In the genomic region with DNA sequence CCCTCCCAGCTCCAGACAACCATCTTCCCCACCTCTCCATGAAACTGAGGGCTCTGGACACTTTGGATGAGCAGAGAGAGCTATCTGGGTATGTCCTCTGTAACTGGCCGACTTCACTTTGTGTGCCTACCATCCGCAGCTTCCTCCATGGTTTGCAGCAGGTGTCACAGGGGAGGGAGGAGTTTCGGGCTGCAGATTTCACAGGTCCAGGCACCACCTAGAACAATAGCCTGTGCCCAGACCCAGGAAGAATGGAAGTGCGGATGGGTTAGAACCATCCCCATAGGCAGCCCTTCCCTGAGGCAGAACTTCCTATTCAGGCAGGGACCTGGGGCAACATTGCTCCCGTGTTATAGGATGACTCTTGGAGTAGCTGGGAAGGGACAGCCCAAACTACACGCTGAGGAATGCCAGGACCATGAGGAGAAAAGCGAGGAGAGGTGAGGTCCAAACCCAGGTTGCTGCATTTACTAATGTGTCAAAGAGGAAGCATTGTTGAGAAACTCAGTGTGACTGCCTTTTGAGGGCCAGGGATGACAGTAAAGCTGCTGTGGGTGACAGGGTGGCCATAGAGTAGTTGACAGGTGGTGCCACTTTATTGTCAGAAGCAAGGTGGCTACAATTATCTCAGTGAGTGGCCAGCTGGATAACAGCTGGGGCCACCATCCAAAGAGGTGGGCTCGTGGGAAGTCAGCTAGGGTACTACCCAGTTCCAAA, we compare ENCODE assay signal across 17 mouse cellular contexts. TPM values are rescaled to one million over a fixed set of nuclear protein-coding genes. Genes with fewer than 3 reads are reported as not detected.
A peak's percentile ranks its signal among the peaks of the same experiment; 100 is the strongest.
DNase-seq lines count a peak whose midpoint lies in the region; ATAC-seq and TF ChIP-seq lines count a peak whose summit lies in the region.
"Had no signal": no experiment of that assay in that cellular context is flagged by ENCODE, and none has a peak within 500 bp of the region (broad histone marks: within the 10 kb centered on the region; RNA-seq: fewer than 3 reads in every experiment).

No protein-coding gene starts in this region.

- H3K36me3 ChIP-seq in liver, embryonic 12.5 days = no peaks in the 10 kb centered on the region
- H3K36me3 ChIP-seq in forebrain, embryonic 14.5 days (ENCODE audit: control insufficient read depth, insufficient read depth, low read length) = no peaks in the 10 kb centered on the region
- H3K36me3 ChIP-seq: embryonic facial prominence, embryonic 10.5 days; forebrain, embryonic 15.5 days; intestine, embryonic 15.5 days; midbrain, embryonic 12.5 days had no signal

- 51% methylated on average over 8 of the region's 8 CpGs for WGBS in bone marrow, adult 2 months
- WGBS in liver, embryonic 12.5 days (ENCODE audit: insufficient replicate concordance) = 72% methylated on average over 8 of the region's 8 CpGs
- WGBS in forebrain, embryonic 14.5 days = 74% methylated on average over 8 of the region's 8 CpGs

- H3K4me2 ChIP-seq in liver, embryonic 12.5 days = no peak overlapping the region; the same call in 1 of the 2 replicates
- no peak overlapping the region for H3K4me2 ChIP-seq in forebrain, embryonic 14.5 days (ENCODE audit: low read length)
- H3K4me2 ChIP-seq: forebrain, embryonic 15.5 days; intestine, embryonic 15.5 days; midbrain, embryonic 12.5 days had no signal

- peak overlapping the region; percentile 82 for H3K27ac ChIP-seq in layer of hippocampus, adult 2 months
- H3K27ac ChIP-seq in bone marrow, adult 2 months (ENCODE audit: control insufficient read depth, insufficient read depth, low read depth, low read length, poor library complexity) = peak overlapping the region; percentile 57
- H3K27ac ChIP-seq in liver, embryonic 12.5 days = peak overlapping the region; percentile 86
- H3K27ac ChIP-seq in forebrain, embryonic 14.5 days (ENCODE audit: low read depth, low read length) = no peak overlapping the region
- H3K27ac ChIP-seq: embryonic facial prominence, embryonic 10.5 days; forebrain, embryonic 15.5 days; intestine, embryonic 15.5 days; midbrain, embryonic 12.5 days; stomach, postnatal 0 days had no signal

- no peak for DNase-seq in layer of hippocampus, adult 2 months (ENCODE audit: low spot score in 2 of 2)
- no peak for DNase-seq in layer of hippocampus, adult 11-12 months (ENCODE audit: low spot score)
- DNase-seq in embryo, embryonic 11 days = no peak
- no peak for DNase-seq in forebrain, embryonic 14.5 days (ENCODE audit: low spot score)
- DNase-seq: adrenal gland, postnatal 25 days; lung, postnatal 36 days had no signal

- no peaks in the 10 kb centered on the region for H3K9me3 ChIP-seq in liver, embryonic 12.5 days (replicated peaks)
- H3K9me3 ChIP-seq in forebrain, embryonic 14.5 days (replicated peaks; ENCODE audit: control insufficient read depth, low read length) = no peaks in the 10 kb centered on the region
- H3K9me3 ChIP-seq: embryonic facial prominence, embryonic 10.5 days; forebrain, embryonic 15.5 days; intestine, embryonic 15.5 days; midbrain, embryonic 12.5 days had no signal

- TF ChIP-seq POLR2A in bone marrow, adult 2 months (IDR thresholded peaks at IDR 0.05; ENCODE audit: borderline replicate concordance, control insufficient read depth, low read depth, low read length) = no peak

- TF ChIP-seq CTCF in layer of hippocampus, adult 2 months (conservative IDR thresholded peaks at IDR 0.05) = no peak
- no peak for TF ChIP-seq CTCF in bone marrow, adult 2 months (IDR thresholded peaks at IDR 0.05; ENCODE audit: control insufficient read depth, insufficient read depth, low read length)

- H3K27me3 ChIP-seq in liver, embryonic 12.5 days (replicated peaks) = no peaks in the 10 kb centered on the region
- H3K27me3 ChIP-seq in forebrain, embryonic 14.5 days (replicated peaks; ENCODE audit: control insufficient read depth, insufficient read depth, low read length) = no peaks in the 10 kb centered on the region
- H3K27me3 ChIP-seq: forebrain, embryonic 15.5 days; intestine, embryonic 15.5 days; midbrain, embryonic 12.5 days; Patski had no signal

- peaks cover 19% of the 10 kb centered on the region for H3K4me1 ChIP-seq in bone marrow, adult 2 months (ENCODE audit: control insufficient read depth, insufficient read depth, low read length)
- peaks cover 97% of the 10 kb centered on the region for H3K4me1 ChIP-seq in liver, embryonic 12.5 days
- H3K4me1 ChIP-seq in forebrain, embryonic 14.5 days (ENCODE audit: control insufficient read depth, insufficient read depth, low read length) = peaks cover 15% of the 10 kb centered on the region

- H3K4me3 ChIP-seq in layer of hippocampus, adult 2 months = no peak overlapping the region
- no peak overlapping the region for H3K4me3 ChIP-seq in bone marrow, adult 2 months (replicated peaks; ENCODE audit: control insufficient read depth, low read depth, low read length)
- H3K4me3 ChIP-seq in liver, embryonic 12.5 days = no peak overlapping the region
- H3K4me3 ChIP-seq in forebrain, embryonic 14.5 days (ENCODE audit: low read depth, low read length) = no peak overlapping the region
- H3K4me3 ChIP-seq: embryonic facial prominence, embryonic 10.5 days; forebrain, embryonic 15.5 days; intestine, embryonic 15.5 days; midbrain, embryonic 12.5 days; myocyte had no signal

- H3K9ac ChIP-seq in liver, embryonic 12.5 days = peak overlapping the region; percentile 49
- H3K9ac ChIP-seq in forebrain, embryonic 14.5 days (ENCODE audit: low read length) = no peak overlapping the region
- H3K9ac ChIP-seq: forebrain, embryonic 15.5 days; intestine, embryonic 15.5 days; midbrain, embryonic 12.5 days had no signal

- no peak for ATAC-seq in liver, embryonic 12.5 days
- ATAC-seq in monocyte, adult 5-6 weeks (replicated peaks; ENCODE audit: insufficient number of reproducible peaks, low FRiP score, low TSS enrichment, poor library complexity, severe bottlenecking) = 0 out of 2 replicates have a peak, but pooled peaks have one; percentile 34
- ATAC-seq in forebrain, embryonic 14.5 days = no peak
- ATAC-seq: activated CD4-positive, CD25-positive, alpha-beta regulatory T cell, adult 4 months; forebrain, embryonic 15.5 days; intestine, embryonic 15.5 days; Patski had no signal

RNA-seq across cellular contexts. Expression of a gene that starts 51.8 kb away (rescaled TPM):
- total RNA-seq in layer of hippocampus, adult 2 months (2021) = 100 to 1,000 TPM; 200 to 216 TPM
- 38.0 and 58.7 TPM in 2 replicates for polyA plus RNA-seq in bone marrow, adult 2 months (2011; ENCODE audit: insufficient read depth, insufficient read length, low replicate concordance, missing spikeins)
- polyA plus RNA-seq in liver, embryonic 12.5 days (2016; fragmentation: Nextera tagmentation; extraction: Ambion mirVana) = 17.7 and 20.8 TPM in 2 replicates
- total RNA-seq in monocyte, adult 5-6 weeks (2017) = 106 to 183 TPM (median 115 TPM) in 3 replicates
- 28.2 and 33.2 TPM in 2 replicates for polyA plus RNA-seq in forebrain, embryonic 14.5 days (2014; fragmentation: Nextera tagmentation; extraction: Ambion mirVana)
